Mouse (Mus musculus): ENCODE data around the gene Cfap157.

GRCm38 (mm10) chr2:32779714-32780113, 4.5 kb downstream of the Cfap157 start:
- TF ChIP-seq CTCF (IDR thresholded peaks at IDR 0.05; ENCODE audit: low read depth): no peak
- TF ChIP-seq EP300 (IDR thresholded peaks at IDR 0.05; ENCODE audit: low read depth): no peak

Measured in liver, postnatal 0 days (tissue).